Mouse (Mus musculus) cerebellum, adult 18-20 months (tissue): ENCODE measurements at regions not wholly inside any gene's neighbourhood (a gene's known extent, or its start where the extent isn't known, plus 50 kb on each side); places are given as distances from the start of the nearest gene placed in this dataset.

ENCODE experiments used
- DNase-seq, 2 experiments: peaks; one replicate each; pipeline ENCODE4 v3.0.0; 2021

GRCm38 (mm10) chr10:98665936-98666505 lies 248.2 kb upstream of the Atp2b1 start:
- no peak for DNase-seq

GRCm38 (mm10) chr10:98667728-98668127 lies 246.5 kb upstream of the Atp2b1 start:
- no peak for DNase-seq

GRCm38 (mm10) chr10:98674131-98674530 lies 240.1 kb upstream of the Atp2b1 start:
- no peak for DNase-seq

- DNase-seq = no peak
Measured at GRCm38 (mm10) chr10:98676907-98677306, 237.3 kb upstream of the Atp2b1 start.

GRCm38 (mm10) chr10:98678234-98678633 lies 236.0 kb upstream of the Atp2b1 start:
- DNase-seq = no peak

GRCm38 (mm10) chr10:98682436-98682835 lies 231.8 kb upstream of the Atp2b1 start:
- no peak for DNase-seq

GRCm38 (mm10) chr10:98684195-98684594 lies 230.0 kb upstream of the Atp2b1 start:
- DNase-seq = no peak

- no peak for DNase-seq
Measured at GRCm38 (mm10) chr10:98684707-98685106, 229.5 kb upstream of the Atp2b1 start.

GRCm38 (mm10) chr10:98685739-98686138 lies 228.5 kb upstream of the Atp2b1 start:
- no peak for DNase-seq

- DNase-seq = no peak
Measured at GRCm38 (mm10) chr10:98686370-98686769, 227.8 kb upstream of the Atp2b1 start.

- DNase-seq = no peak
Measured at GRCm38 (mm10) chr10:98691816-98692215, 222.4 kb upstream of the Atp2b1 start.

GRCm38 (mm10) chr10:98694690-98695370 lies 219.4 kb upstream of the Atp2b1 start:
- no peak for DNase-seq

- no peak for DNase-seq
Measured at GRCm38 (mm10) chr10:98695371-98695725, 218.9 kb upstream of the Atp2b1 start.

- peak; percentile 37 to 48 for DNase-seq
Measured at GRCm38 (mm10) chr10:98697866-98698265, 216.3 kb upstream of the Atp2b1 start.

GRCm38 (mm10) chr10:98699579-98699978 lies 214.6 kb upstream of the Atp2b1 start:
- no peak for DNase-seq

- DNase-seq = no peak
Measured at GRCm38 (mm10) chr10:98700407-98700806, 213.8 kb upstream of the Atp2b1 start.

GRCm38 (mm10) chr10:98701285-98701684 lies 212.9 kb upstream of the Atp2b1 start:
- no peak for DNase-seq

- peak; percentile 41 to 42 for DNase-seq
Measured at GRCm38 (mm10) chr10:98702470-98703215, 211.6 kb upstream of the Atp2b1 start.

GRCm38 (mm10) chr10:98703642-98704293 lies 210.4 kb upstream of the Atp2b1 start:
- no peak for DNase-seq

GRCm38 (mm10) chr10:98704559-98704958 lies 209.6 kb upstream of the Atp2b1 start:
- no peak for DNase-seq

GRCm38 (mm10) chr10:98717856-98718255 lies 196.3 kb upstream of the Atp2b1 start:
- DNase-seq = no peak

GRCm38 (mm10) chr10:98718706-98719105 lies 195.5 kb upstream of the Atp2b1 start:
- DNase-seq = no peak

- no peak for DNase-seq
Measured at GRCm38 (mm10) chr10:98720256-98721005, 193.8 kb upstream of the Atp2b1 start.
